Mouse (Mus musculus): ENCODE measurements around the gene Sbno2.

GRCm38 (mm10) chr10:80023758-80024157 is 81.6 kb downstream of the Sbno2 start:
- TF ChIP-seq CTCF (conservative IDR thresholded peaks at IDR 0.05 in 1 of 2, IDR thresholded peaks at IDR 0.05 in 1 of 2; ENCODE audit: low read depth in 2 of 2, low read length in 2 of 2) (no peak), MAFK (IDR thresholded peaks at IDR 0.05; ENCODE audit: insufficient replicate concordance, low read length) (no peak), POLR2A (IDR thresholded peaks at IDR 0.05; ENCODE audit: low read depth, low read length) (no peak), ZKSCAN1 (IDR thresholded peaks at IDR 0.05; ENCODE audit: borderline replicate concordance, low read depth, low read length) (no peak), E2F4 (IDR thresholded peaks at IDR 0.05; ENCODE audit: insufficient replicate concordance, low read depth, low read length) (no peak), NELFE (IDR thresholded peaks at IDR 0.05; ENCODE audit: low read depth, low read length) (no peak), MAZ (IDR thresholded peaks at IDR 0.05; ENCODE audit: low read depth, low read length) (no peak), HCFC1 (IDR thresholded peaks at IDR 0.05; ENCODE audit: low read depth, low read length) (no peak), SMC3 (IDR thresholded peaks at IDR 0.05; ENCODE audit: low read depth, low read length) (no peak), TBP (conservative IDR thresholded peaks at IDR 0.05; ENCODE audit: low read depth, low read length) (no peak)

Measured in CH12.LX (cell line).